Mouse (Mus musculus): ENCODE data around the gene Pakap.

Gene Pakap

DNA sequence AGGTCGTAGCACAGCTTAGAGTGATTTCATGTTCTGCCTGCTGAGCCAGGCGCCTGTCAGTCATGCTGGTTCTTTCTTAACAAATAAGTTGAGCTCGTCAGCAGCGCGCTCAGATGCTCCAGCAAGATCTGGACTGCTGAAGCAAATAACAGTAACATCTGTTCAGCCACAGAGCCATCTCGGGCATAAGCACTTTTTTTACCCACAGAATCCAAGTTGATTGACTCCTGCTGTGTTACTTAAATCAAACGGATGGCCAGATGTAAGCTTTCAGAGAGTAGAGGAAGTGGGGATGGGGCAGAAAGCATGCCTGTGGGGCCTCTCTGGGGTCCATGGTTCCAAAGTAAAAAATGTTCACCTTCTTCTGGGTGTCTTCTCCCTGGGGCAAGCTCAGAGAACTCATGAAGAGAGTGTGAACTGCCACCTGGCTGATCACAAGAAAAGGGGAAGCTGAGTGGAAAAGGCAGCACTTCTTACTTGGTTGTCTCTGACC, 152.9 kb downstream of the Pakap start:
- no peak for DNase-seq (ENCODE audit: low spot score)

DNA sequence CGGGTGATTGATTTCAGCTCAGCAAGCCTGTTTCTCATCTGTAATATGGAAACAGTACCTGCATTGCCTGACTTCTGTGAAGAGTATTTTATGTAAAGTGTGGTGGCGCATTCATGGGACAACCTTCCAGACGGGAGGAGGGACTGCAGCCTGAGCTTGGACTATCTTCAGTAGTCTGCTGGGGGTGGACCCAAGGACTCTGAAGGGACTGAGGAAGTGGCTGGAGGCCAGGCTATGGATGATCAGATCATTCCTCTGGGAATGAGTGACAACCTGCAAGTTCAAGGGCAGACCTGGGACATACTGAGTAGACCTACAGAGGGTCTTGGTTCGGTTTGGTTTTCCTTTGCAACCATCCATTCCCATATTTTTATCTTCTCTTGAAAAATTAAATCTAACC, 154.3 kb downstream of the Pakap start:
- no peak for DNase-seq (ENCODE audit: low spot score)

DNA sequence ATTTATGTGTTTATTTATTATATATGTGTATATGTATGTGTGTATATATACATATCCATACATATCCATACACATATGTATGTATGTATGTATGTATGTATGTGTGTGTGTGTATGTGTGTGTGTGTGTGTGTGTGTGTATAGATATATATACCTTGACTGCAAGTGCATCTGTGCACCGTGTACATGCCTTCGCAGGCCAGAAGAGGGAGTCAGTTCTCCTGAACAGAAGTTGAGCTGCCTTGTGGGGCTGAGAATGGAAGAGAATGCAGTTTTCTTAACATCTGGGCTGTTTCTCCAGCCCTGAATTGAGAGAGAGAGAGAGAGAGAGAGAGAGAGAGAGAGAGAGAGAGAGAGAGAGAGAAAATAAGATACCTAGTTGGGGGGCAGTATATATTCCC, 155.7 kb downstream of the Pakap start:
- no peak for DNase-seq (ENCODE audit: low spot score)

DNA sequence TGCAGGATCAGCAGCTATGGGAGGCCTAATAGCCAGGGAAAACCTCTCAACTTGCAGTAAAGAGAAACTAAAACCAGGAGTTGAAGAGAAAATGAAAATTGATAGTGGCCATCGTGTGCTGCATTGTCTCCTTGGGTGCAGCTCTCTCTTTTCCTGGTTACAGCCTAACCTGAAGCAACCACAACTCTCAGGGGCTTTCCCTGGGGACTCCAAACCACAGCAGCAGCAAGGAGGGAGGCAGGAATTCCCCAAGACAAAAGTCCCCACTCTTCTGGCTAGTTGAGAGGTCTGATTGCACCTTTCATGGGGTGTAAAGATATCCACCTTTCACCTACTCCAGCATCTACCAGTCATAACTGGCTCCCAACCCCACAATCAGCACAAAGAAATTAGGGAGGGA, 157.6 kb downstream of the Pakap start:
- DNase-seq (ENCODE audit: low spot score) = no peak

DNA sequence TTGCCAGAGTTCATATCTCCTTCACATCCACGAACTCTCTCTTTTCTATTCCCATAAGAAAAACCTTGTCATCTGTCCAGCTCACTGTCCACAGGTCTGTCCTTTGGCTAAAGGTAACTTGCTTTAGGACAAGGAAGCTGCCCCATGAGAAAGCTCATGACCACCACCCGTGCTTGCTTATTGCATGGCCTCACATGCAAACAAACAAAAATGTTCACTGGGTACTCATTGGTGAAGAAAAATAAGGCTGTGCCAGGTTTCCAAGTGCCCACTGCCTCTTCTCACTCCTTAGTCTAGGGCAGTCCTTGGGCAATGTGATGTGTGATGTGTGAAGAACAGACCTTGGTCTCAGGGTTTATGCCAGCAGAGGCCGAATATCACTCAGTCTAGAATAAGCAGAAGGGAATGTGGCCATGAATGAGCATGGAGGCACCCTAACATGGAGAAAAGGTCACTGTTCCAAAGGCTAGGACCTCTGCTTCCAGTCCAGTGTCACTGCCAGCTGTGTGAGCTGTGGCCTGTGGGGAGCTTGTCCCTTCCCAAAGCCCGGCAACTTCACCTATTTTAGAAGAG, 160.7 kb downstream of the Pakap start:
- no peak for DNase-seq (ENCODE audit: low spot score)

DNA sequence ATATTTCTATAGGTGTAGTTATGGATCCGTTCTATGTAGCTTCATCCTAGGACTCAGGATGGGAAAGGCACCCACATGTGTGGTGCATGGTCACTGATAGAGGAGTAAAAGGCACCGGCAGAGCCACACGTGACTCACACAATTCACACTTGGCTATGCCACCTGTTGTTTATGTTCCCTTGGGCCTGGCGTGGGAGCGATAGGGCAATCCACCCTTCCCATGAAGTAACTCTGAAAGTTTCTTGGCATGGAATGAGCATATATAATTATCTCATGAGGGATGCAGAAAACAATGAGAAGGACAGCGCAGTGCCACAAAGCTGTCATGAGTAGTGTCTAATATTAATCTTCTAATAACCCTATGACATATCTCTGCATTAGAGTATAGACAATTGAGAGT, 162.1 kb downstream of the Pakap start:
- no peak for DNase-seq (ENCODE audit: low spot score)

DNA sequence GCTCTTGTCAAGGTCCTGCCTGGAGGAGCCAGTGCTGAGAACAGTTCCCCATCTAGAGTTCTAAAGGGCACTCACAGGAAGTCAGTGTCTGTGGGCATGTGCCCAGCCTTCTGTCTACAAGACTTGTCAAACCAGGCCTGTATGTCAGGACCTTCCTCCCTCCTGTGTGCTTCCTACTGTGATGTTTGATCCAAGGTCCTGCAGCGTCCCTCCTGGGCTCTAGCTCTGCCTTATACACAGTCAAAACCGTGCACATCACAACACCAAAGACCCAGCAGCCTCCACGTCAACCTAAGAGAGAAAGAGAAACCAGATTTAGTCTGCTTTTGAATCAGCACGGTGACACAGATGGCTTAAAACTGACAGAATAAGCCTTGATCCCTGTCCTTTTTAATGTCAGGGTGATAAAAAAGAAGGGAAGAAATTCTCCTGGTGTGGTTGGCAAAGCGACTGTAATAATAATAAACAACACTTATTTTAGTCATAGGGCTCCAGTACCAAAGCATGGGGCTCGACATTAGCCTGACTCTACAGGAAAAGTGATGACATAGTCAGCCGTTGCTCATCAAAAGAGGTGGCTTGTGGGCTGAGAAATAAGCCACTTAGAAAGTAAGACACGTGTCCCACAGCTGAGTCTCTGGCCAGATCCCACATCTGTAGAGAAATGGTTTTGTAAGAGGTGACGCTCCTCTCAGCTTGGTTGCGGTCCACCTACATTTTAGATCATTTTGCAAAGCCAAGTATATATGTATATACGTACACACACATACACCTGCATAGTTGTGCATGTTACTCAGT, 163.0 kb downstream of the Pakap start:
- no peak for DNase-seq (ENCODE audit: low spot score)

DNA sequence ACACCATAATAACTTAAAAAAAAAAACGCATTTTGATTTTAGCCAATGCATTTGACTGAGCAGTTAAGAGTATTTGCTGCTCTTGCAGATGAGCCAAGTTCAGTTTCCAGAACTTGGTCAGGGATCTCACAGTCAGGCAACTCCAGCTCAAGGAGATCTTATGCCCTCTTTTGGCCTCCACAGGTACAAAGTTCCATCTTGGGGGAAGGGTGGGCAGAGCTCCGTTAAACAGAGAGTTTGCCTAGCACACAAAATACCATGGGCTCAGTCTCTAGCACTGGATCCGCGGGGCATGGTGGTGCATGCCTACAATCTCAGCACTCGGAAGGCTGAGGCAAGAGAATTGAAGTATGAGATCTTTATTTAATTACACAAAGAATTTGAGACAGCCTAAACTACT, 164.4 kb downstream of the Pakap start:
- DNase-seq (ENCODE audit: low spot score) = no peak

DNA sequence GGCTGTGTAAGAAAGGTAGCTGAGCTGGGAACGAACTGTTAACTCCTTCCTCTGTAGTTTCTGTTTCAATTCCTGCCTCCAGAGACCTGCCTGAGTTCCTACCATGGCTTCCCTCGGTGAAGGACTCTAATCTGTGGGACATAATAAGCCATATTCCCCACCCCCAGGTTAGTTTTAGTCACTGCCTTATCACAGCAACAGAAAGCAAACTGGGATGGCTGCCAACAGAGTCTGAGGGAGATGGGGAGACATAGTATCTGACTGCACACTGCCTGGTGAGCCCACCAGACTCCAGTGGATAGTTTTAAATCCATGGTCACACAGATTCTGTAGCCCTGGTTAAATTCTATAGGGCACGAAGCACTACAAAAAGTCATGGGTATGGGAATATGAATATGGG, 165.5 kb downstream of the Pakap start:
- DNase-seq (ENCODE audit: low spot score) = no peak

DNA sequence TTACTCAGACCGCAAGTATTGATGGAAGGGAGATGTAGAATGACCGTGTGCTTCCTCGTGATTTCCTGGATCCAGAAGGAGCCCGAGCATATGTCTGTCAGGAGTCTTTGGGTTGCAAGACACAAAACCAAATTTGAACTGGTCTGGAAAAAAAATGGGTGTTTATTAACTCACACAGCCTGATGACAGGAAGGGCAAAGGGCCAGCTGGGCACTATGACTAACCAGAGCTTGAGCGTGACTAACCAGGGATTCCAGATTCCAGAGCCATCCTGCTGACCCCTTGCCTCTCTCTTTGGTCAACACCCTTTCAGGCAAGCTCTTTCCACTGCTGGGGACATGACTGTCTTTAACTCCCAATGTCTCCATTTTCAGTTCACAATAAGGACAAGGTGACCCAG, 167.4 kb downstream of the Pakap start:
- DNase-seq (ENCODE audit: low spot score) = no peak

DNA sequence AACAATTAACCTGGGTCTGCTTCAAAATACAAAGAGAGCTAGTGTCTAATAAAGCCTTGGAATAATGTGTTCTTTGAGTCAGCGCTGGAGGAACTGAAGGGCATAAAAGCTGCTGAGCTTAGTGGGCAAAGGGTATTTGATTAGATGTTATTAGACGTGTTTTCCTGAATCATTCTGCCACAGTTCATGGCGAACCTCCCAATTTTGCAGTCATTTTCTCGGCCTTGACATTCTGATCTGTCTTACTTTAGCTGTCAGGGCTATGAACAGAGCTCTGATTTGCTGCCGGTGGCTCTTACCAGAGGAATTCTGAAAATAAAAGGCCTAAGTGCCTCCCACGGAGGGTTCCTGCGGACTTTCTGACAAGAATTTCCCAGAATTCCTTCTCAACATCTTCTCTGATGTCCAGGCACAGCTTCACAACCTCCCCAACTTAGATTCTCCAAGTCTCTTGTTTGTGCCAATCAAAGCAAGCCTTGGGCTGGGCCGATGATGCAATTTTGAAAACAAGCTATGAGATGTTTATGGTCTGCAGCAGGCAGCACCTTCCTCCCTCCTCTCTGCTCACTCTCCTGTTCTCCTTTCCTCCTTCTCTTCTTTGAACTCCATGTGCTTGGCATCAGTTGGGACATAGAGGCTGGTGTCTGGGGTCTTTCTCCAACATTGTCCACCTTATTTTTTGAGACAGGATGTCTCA, 171.0 kb downstream of the Pakap start:
- no peak for DNase-seq (ENCODE audit: low spot score)

DNA sequence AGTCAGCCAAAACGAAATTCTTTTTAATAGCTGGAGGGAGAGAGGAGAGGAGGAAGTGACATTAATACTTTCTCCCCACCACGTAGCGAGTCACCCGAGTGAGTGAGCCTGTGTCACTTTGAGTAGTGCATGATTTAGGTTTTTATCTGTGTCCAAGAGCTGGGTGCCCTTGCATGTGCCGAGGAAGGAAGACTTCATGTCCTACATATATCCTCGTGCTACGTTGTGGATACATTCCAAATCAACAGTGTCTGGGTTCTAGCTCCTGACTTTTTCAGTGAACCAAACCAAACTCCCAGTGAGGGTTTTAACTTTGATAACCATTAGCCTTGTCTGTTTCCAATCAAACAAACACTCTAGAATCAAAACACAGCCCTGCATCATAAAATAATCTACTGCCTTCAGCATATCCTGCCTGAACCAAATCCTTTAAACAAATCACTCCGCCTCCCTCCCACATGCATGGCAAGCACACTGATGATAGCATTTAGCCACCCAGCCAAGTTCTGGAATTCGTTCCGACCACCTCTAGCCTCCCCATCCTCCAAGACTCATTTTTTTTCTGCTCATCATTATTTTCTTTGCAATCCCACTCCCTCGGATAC, 175.4 kb downstream of the Pakap start:
- DNase-seq (ENCODE audit: low spot score) = no peak

DNA sequence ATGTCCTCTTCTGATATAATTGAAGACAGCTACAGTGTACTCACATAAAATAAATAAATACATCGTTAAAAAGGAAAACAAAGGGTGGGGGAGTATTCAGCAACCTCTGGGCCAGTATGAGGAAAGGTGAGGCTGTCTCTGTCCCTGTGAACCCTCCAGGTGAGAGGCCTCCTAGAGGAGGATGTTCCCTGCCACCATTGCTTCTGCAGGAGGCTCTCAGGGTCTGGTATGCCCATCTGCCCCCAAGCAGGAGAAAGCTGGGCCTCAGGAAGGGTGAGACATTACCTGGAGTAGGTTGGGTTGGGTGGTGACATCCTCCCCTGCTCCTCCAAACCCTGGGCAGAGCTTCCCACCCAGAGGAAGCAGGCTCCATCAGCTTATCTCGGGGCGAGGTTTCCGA, 182.7 kb downstream of the Pakap start:
- DNase-seq (ENCODE audit: low spot score) = no peak

DNA sequence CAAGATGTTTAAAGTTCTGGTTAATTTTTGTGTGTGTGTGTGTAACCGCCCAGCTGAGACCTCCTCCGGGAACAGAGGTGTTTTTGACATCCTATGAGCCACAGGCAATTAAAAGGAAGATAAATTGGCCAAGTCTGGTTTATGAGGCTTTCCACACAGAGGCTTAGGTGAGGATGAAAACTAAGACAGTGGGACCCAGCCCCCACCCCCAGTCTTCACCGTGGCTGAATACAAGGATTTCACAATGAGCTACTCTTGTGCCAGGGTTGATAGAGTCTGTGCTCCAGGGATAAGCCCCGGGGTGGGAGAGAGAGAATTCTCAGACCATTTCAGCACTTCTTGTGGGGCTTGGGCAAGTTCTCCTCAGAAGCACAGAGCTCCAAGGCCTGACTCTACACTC, 183.1 kb downstream of the Pakap start:
- no peak for DNase-seq (ENCODE audit: low spot score)

DNA sequence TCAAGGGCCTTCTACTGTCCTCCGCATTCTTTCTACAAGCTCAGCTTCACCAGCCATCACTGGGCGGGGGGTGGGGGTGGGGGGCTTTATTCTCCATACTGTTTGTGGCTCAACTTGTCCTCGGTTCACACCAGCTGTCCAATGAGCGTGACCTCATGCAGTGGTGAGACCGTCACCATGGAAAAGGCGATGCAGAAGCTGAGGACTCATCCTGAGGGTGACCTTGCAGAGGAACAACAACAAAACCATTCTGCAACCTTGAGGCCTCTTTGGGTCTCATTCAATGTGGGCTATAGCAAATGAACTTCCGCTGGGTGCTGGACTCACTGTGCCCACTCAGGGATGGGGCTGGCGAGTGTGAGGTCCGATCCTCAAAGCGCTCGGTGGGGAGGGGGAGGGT, 183.6 kb downstream of the Pakap start:
- no peak for DNase-seq (ENCODE audit: low spot score)

DNA sequence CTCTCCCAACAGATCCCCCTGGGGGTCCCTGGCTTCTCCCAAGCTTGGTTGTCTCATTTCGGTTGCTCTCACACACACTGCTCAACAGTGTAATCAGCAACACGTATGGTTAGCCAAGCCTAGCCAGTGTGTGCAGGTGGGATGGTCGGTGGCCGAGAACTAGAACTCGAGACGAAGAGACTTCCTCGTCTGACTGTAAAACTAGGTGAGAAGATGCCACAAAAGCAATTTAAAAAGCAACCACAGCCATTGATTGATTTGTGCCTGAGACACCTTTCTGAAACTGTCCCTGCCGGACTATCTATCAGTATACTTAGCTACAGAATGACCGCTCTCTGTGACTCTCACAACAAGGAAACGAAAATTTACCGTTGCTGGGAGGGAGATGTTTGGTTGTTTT, 187.1 kb downstream of the Pakap start:
- DNase-seq (ENCODE audit: low spot score) = no peak

DNA sequence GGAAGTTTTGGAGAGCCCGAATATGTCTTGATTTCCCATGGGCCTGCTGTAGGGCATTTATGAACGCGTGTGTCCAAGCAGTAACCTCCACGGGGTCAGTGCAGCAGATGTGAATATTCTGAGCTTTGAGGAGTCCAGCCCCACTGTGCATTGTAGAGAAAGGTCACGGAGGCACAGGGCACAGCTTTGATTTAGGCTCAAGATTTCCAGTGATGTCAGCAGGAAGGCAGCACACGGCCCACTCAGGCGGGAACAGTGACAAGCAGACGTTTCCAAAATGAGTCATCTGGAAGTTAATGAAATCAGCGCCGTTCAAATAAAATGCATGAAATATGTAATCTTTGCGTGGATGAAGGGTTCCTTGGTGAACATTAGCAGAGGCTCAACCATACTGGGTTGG, 190.0 kb downstream of the Pakap start:
- no peak for DNase-seq (ENCODE audit: low spot score)

DNA sequence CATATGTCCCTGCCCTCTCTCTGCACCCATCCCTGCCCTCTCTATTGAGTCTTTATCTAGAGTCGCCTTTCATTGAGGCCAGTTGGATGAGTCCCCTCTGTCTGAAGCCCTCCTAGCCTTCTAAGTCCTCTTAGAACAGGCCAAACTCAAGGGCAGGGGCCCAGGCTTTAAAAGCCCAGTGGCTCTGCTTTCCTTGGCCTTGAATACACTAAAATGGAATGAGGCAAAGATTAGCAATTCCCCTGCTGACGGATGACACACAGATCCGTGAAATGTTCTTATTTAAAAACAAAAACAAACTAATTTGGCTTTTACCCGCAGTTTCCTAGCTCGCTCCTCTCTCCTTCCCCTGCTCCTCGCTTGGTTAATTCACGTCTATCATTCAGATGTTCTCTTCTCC, 194.4 kb downstream of the Pakap start:
- DNase-seq (ENCODE audit: low spot score) = no peak

DNA sequence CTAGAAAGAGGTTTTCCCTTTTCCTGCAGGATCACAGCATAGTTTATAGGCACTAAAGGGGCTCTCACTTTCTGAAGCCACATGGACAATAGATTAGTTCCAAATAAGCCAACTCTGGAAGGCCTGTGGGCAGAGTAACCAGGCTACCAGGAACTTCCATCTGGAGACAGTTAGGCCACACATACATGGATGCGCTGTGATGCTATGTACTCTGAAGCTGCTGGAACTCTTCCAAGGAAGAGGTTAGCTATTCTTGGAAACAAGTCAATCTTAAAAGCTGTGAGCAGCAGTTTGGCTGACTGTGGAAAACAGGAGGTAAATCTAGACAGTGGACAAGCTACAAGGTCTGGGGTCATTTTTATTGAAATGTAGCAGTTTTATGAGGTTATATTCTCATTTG, 196.4 kb downstream of the Pakap start:
- DNase-seq (ENCODE audit: low spot score) = no peak

DNA sequence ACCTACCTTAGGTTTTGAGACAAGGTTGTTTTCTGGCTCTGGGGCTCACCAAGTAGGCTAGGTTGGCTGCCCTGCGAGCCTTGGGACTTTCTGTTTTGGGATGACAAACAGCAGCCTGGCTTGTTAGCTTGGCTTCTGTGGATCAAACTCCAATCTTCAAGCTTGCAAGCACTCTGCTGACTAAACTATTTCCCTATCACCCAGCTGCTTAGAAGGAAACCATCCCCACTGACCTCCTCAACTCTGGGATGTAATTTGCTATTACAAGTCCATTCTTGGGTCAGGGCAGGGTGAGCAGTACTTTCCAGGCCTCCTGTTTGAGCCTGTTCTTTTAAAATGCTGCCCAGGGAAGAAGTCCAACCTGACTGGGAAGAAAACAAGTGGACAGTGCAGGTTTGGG, 196.9 kb downstream of the Pakap start:
- DNase-seq (ENCODE audit: low spot score) = no peak

DNA sequence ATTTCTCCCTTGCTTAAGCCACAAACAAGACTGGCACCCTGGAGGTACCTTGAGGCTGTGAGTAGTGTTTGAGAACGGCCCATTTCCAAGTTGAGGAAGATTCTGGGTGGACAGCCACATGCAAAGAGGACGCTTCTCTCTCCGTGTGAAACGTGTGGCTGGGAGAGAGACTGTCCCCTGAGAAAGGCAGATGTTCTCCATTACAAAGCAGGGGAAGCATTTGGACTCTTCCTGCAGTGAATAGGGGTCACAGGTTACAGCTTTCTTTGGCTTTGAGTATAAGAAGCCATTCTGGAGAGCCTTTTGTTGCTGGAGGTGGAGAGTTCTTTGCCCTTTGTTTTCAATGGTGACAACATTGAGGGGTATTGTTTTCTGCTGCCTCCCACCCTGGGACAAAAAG, 197.8 kb downstream of the Pakap start:
- no peak for DNase-seq (ENCODE audit: low spot score)

DNA sequence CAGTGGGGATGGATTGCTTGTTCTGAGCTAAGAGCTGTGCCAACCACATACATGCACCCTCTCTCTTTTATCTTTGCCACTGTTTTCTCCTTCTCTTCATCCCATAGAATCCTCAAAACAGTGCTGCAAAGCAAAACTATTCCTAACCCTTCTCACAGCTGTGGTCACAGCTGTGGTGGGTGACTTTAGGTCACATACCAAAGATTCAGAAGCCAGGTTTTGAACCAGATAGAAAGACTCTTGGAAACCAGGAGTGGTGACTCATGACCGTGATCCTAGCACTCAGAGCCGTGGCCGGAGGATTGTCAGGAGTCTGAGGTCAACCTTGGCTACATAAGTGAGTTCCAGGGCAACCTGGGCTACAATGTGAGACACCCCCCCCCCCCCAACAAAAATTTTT, 201.0 kb downstream of the Pakap start:
- DNase-seq (ENCODE audit: low spot score) = no peak

All from ovary, postnatal 14 days (tissue).